Mouse (Mus musculus) olfactory bulb, adult 2 months (tissue): ENCODE results near the gene Rin3. TPM values are rescaled to one million over a fixed set of nuclear protein-coding genes. Genes with fewer than 3 reads are reported as not detected.

Source experiments
- H3K27ac ChIP-seq: fragments of 200-500 bp; 2 replicates; pipeline ENCODE4 v1.5.1; 2012; ENCODE audit warnings: low read depth, low read length; ENCODE audit not compliant: insufficient read depth
- H3K4me1 ChIP-seq: fragments of 200-500 bp; 2 replicates; pipeline ENCODE4 v1.6.1; 2012; ENCODE audit warnings: low read length; ENCODE audit not compliant: control insufficient read depth, insufficient read depth
- H3K4me3 ChIP-seq: fragments of 200-500 bp; 2 replicates; pipeline ENCODE4 v1.5.1; 2012; ENCODE audit warnings: mild to moderate bottlenecking, low read depth, low read length, moderate library complexity; ENCODE audit not compliant: insufficient read depth
- CTCF ChIP-seq: fragments of 200-500 bp; IDR thresholded peaks from 2 replicates; pipeline ENCODE4 v1.5.1; 2012; ENCODE audit warnings: low read depth, mild to moderate bottlenecking, low read length, moderate library complexity; ENCODE audit not compliant: insufficient read depth
- POLR2A ChIP-seq: fragments of 200-500 bp; IDR thresholded peaks from 2 replicates; pipeline ENCODE4 v1.6.1; 2012; ENCODE audit warnings: mild to moderate bottlenecking, low read depth, low read length, moderate library complexity; ENCODE audit not compliant: insufficient read depth
- WGBS: fragments of 180-500 bp; shearing (Covaris S2); methylation state at CpG from one replicate; pipeline ENCODE4 v1.1.7; 2018; 5-methylcytosine and 5-hydroxymethylcytosine counted together
- polyA plus RNA-seq: library from polyadenylated mRNA; stranded (reverse); fragments of >200 nt; gene quantifications from 2 replicates; pipeline ENCODE4 v1.2.4, GENCODE M21; 2012; ENCODE audit warnings: low replicate concordance; ENCODE audit not compliant: missing spikeins, insufficient read depth, insufficient read length

Gene Rin3
- polyA plus RNA-seq, 1 experiment, result not detected

DNA sequence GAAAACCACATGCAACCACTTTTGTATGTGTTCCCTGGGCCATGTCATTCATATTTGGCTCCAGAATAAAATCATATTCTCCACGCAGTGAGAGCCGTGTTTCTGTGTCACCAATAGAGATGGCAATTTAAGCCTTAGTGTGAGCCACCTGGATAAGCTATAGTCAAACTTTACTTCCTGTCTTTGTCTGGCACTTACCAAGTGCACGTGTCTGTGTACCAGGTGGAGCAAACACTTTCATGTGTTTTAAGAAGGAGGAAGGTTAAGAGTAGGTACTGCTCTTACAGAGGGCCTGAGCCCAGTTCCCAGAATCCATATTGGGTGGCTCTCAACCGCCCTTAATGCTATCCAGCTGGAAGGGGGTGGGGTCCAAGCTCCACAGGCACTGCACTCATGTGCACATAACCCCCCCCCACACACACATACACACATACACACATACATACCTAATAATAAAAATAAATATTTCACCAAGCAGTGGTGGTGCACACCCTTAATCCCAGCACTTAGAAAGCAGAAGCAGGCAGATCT, 142.3 kb downstream of the Rin3 start:
- 83% methylated on average over 4 of the region's 4 CpGs for WGBS

GRCm38 (mm10) chr12:102426285-102426684, 143.4 kb downstream of the Rin3 start:
- 91% methylated on average over 7 of the region's 7 CpGs for WGBS
- H3K4me3 ChIP-seq, result no peak overlapping the region
- peaks cover 6% of the 10 kb centered on the region for H3K4me1 ChIP-seq
- no peak for TF ChIP-seq POLR2A
- no peak for TF ChIP-seq CTCF
- H3K27ac ChIP-seq, result no peak overlapping the region

More for the DNA sequence above, 142.3 kb downstream of the Rin3 start:
- Histone ChIP-seq H3K4me3 (no peak overlapping the region), H3K27ac (no peak overlapping the region), H3K4me1 (peaks cover 8% of the 10 kb centered on the region)
- TF ChIP-seq CTCF, result no peak
- no peak for TF ChIP-seq POLR2A

GRCm38 (mm10) chr12:102429656-102430055, 146.8 kb downstream of the Rin3 start:
- no peak overlapping the region for H3K4me3 ChIP-seq
- TF ChIP-seq POLR2A, result no peak
- no peak for TF ChIP-seq CTCF
- H3K27ac ChIP-seq, result no peak overlapping the region
- H3K4me1 ChIP-seq, result no peaks in the 10 kb centered on the region
- 92% methylated on average over 5 of the region's 5 CpGs for WGBS

DNA sequence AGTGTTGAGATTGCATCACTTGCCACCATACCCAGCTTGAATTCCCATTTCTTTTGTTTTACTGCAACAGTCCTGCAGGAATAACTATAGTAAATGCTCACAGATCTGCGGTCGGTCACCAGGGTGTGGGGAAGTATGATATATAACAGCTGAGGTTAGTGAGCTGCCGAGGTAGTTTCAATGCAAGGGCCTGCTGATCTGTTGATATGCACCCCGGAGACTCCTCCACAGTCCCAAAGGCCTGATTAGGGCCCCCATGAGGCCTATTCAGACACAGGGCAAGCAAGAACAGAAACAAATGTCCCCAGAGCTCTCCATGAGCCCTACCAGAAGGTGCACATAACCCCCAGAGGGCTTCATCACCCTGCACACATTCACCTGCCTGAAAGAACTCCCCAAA, 147.4 kb downstream of the Rin3 start:
- no peak for TF ChIP-seq CTCF
- no peak for TF ChIP-seq POLR2A
- H3K27ac ChIP-seq, result no peak overlapping the region
- 81% methylated on average over 4 of the region's 4 CpGs for WGBS
- H3K4me1 ChIP-seq, result no peaks in the 10 kb centered on the region
- H3K4me3 ChIP-seq, result no peak overlapping the region

GRCm38 (mm10) chr12:102432238-102432637, 149.4 kb downstream of the Rin3 start:
- H3K4me3 ChIP-seq, result no peak overlapping the region
- no peak overlapping the region for H3K27ac ChIP-seq
- TF ChIP-seq POLR2A (no peak), CTCF (no peak)
- WGBS, result 80% methylated on average over 12 of the region's 12 CpGs
- H3K4me1 ChIP-seq, result no peaks in the 10 kb centered on the region

- peaks cover 6% of the 10 kb centered on the region for H3K4me1 ChIP-seq
- TF ChIP-seq POLR2A, result no peak
- TF ChIP-seq CTCF, result no peak
- WGBS, result 83% methylated on average over 4 of the region's 4 CpGs
- no peak overlapping the region for H3K4me3 ChIP-seq
- no peak overlapping the region for H3K27ac ChIP-seq
Observed at GRCm38 (mm10) chr12:102434107-102434506, 151.3 kb downstream of the Rin3 start.

GRCm38 (mm10) chr12:102436939-102437526, 154.2 kb downstream of the Rin3 start:
- Histone ChIP-seq H3K27ac (no peak overlapping the region), H3K4me1 (peaks cover 6% of the 10 kb centered on the region), H3K4me3 (no peak overlapping the region)
- 59% methylated on average over 10 of the region's 10 CpGs for WGBS
- TF ChIP-seq POLR2A (no peak), CTCF (no peak)

DNA sequence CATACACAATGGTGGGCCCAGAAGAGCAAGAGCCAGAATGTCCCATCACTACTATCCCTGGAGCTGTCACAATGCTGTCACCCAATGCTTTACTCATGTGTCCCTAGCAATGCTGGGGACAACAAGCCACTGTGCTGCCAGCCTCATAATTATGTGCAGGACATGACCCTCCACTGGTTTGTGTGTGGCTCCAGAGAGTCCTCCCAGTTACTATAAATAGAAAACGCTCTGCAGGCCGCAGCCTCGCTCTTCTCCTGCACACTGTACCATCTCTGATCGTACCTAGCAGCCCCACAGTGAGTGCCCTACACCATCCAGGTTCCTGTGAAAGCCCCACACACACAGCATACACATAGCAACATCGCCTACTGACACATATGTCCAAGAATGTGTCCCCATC, 155.1 kb downstream of the Rin3 start:
- no peak for TF ChIP-seq POLR2A
- no peak for TF ChIP-seq CTCF
- 49% methylated on average over 5 of the region's 5 CpGs for WGBS

GRCm38 (mm10) chr12:102438983-102439631, 156.3 kb downstream of the Rin3 start:
- peak overlapping the region; percentile 80 for H3K4me3 ChIP-seq
- peaks cover 6% of the 10 kb centered on the region for H3K4me1 ChIP-seq
- peak overlapping the region; percentile 53 for H3K27ac ChIP-seq
- 2% methylated on average over 20 of the region's 20 CpGs for WGBS
- TF ChIP-seq POLR2A, result no peak
- no peak for TF ChIP-seq CTCF

More for the DNA sequence above, 155.1 kb downstream of the Rin3 start:
- Histone ChIP-seq H3K27ac (no peak overlapping the region; the same call in 1 of the 2 replicates), H3K4me1 (peaks cover 6% of the 10 kb centered on the region), H3K4me3 (no peak overlapping the region)

DNA sequence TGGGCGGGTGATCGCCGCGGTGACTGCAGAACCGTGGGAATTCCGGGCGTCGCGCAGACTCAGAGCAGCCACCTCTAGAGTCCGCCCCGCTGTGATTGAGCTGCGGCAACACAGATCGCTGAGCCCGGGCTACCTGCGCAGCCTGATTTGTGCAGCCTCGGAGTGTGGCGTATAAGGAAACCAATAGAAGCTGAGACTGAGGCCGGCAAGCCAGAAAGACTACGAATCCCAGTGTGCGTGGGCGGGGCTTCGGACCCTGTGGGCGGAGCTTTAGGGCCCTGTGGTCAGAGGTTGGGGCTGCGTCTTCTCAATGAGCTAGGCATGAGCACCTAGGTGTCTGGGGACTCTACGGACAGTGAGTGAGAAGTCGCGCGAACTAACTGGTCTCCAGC, 156.8 kb downstream of the Rin3 start, which contains the start of gene Lgmn:
Lgmn (minus strand) TSS at position 182 of the 392 bp plus-strand sequence.
- TF ChIP-seq POLR2A, result peak; percentile 66
- no peak for TF ChIP-seq CTCF
- under 1% methylated on average over 28 of the region's 28 CpGs for WGBS
- H3K4me1 ChIP-seq, result peaks cover 6% of the 10 kb centered on the region
- peak within 1 kb of the TSS; percentile 80 for H3K4me3 ChIP-seq
- H3K27ac ChIP-seq, result peak within 1 kb of the TSS; percentile 53

Other genes with a start within 250 kb of the Rin3 start
- gene Slc24a4, start 154.3 kb upstream of the Rin3 start, polyA plus RNA-seq, result not detected in 2 replicates
- not detected in 2 replicates for gene Lgmn, start 156.8 kb downstream of the Rin3 start, polyA plus RNA-seq
- gene Golga5, start 186.1 kb downstream of the Rin3 start, polyA plus RNA-seq, result not detected in 2 replicates